Mouse (Mus musculus): ENCODE data around the gene Tcf23. TPM values are rescaled to one million over a fixed set of nuclear protein-coding genes. Genes with fewer than 3 reads are reported as not detected.

Gene Tcf23
- polyA plus RNA-seq, 1 experiment from 2014 or later, result 0.08 TPM

- Histone ChIP-seq H3K27ac (replicated peaks; ENCODE audit: low read depth, low read length) (no peak overlapping the region), H3K9ac (replicated peaks; ENCODE audit: low read length) (no peak overlapping the region), H3K27me3 (ENCODE audit: control insufficient read depth, insufficient read depth, low read length) (no peaks in the 10 kb centered on the region; the same call in 1 of the 2 replicates), H3K36me3 (ENCODE audit: control insufficient read depth, insufficient read depth, low read length) (no peaks in the 10 kb centered on the region), H3K4me2 (ENCODE audit: low read length) (no peak overlapping the region), H3K9me3 (ENCODE audit: control insufficient read depth, low read length) (no peaks in the 10 kb centered on the region), H3K4me1 (ENCODE audit: control insufficient read depth, insufficient read depth, low read length) (peaks cover 15% of the 10 kb centered on the region), H3K4me3 (replicated peaks; ENCODE audit: low read depth, low read length) (no peak overlapping the region)
- ATAC-seq (ENCODE audit: low FRiP score, low TSS enrichment), result no peak
- no peak for DNase-seq
- WGBS, result 93% methylated on average over 5 of the region's 5 CpGs
These were observed 43.2 kb upstream of the Tcf23 start for GRCm38 (mm10) chr5:30925217-30925616.

GRCm38 (mm10) chr5:30926073-30926472 is 42.4 kb upstream of the Tcf23 start:
- H3K4me1 ChIP-seq (ENCODE audit: control insufficient read depth, insufficient read depth, low read length), result peaks cover 15% of the 10 kb centered on the region
- no peak overlapping the region for H3K4me3 ChIP-seq (replicated peaks; ENCODE audit: low read depth, low read length)
- no peaks in the 10 kb centered on the region for H3K36me3 ChIP-seq (ENCODE audit: control insufficient read depth, insufficient read depth, low read length)
- WGBS, result 83% methylated on average over 2 of the region's 2 CpGs
- no peak overlapping the region for H3K27ac ChIP-seq (replicated peaks; ENCODE audit: low read depth, low read length)
- ATAC-seq (ENCODE audit: low FRiP score, low TSS enrichment) (no peak), DNase-seq (no peak)
- no peak overlapping the region for H3K9ac ChIP-seq (replicated peaks; ENCODE audit: low read length)
- H3K4me2 ChIP-seq (ENCODE audit: low read length), result no peak overlapping the region
- H3K27me3 ChIP-seq (ENCODE audit: control insufficient read depth, insufficient read depth, low read length), result no peaks in the 10 kb centered on the region; the same call in 1 of the 2 replicates
- no peaks in the 10 kb centered on the region for H3K9me3 ChIP-seq (ENCODE audit: control insufficient read depth, low read length)

GRCm38 (mm10) chr5:30927945-30928529 is 40.4 kb upstream of the Tcf23 start:
- H3K9me3 ChIP-seq (ENCODE audit: control insufficient read depth, low read length), result no peaks in the 10 kb centered on the region
- ATAC-seq (ENCODE audit: low FRiP score, low TSS enrichment), result peak; percentile 43; the same call in 1 of the 2 replicates
- no peaks in the 10 kb centered on the region for H3K27me3 ChIP-seq (ENCODE audit: control insufficient read depth, insufficient read depth, low read length)
- DNase-seq, result peak; percentile 80
- H3K4me2 ChIP-seq (ENCODE audit: low read length), result peak overlapping the region; percentile 43
- H3K27ac ChIP-seq (replicated peaks; ENCODE audit: low read depth, low read length), result no peak overlapping the region
- no peaks in the 10 kb centered on the region for H3K36me3 ChIP-seq (ENCODE audit: control insufficient read depth, insufficient read depth, low read length)
- peaks cover 6% of the 10 kb centered on the region; the same call in 1 of the 2 replicates for H3K4me1 ChIP-seq (ENCODE audit: control insufficient read depth, insufficient read depth, low read length)
- H3K4me3 ChIP-seq (replicated peaks; ENCODE audit: low read depth, low read length), result no peak overlapping the region
- 41% methylated on average over 7 of the region's 7 CpGs for WGBS
- no peak overlapping the region for H3K9ac ChIP-seq (replicated peaks; ENCODE audit: low read length)

- DNase-seq, result peak; percentile 82
- no peaks in the 10 kb centered on the region for H3K27me3 ChIP-seq (ENCODE audit: control insufficient read depth, insufficient read depth, low read length)
- no peak overlapping the region for H3K27ac ChIP-seq (replicated peaks; ENCODE audit: low read depth, low read length)
- ATAC-seq (ENCODE audit: low FRiP score, low TSS enrichment), result no peak
- H3K9me3 ChIP-seq (ENCODE audit: control insufficient read depth, low read length), result no peaks in the 10 kb centered on the region
- no peak overlapping the region for H3K4me3 ChIP-seq (replicated peaks; ENCODE audit: low read depth, low read length)
- 0 out of 2 replicates have a peak overlapping the region, but pooled peaks have one; percentile 12 for H3K9ac ChIP-seq (replicated peaks; ENCODE audit: low read length)
- 38% methylated on average over 4 of the region's 4 CpGs for WGBS
- H3K36me3 ChIP-seq (ENCODE audit: control insufficient read depth, insufficient read depth, low read length), result 0 out of 2 replicates have a peak, but pooled peaks cover 3% of the 10 kb centered on the region
- no peak overlapping the region for H3K4me2 ChIP-seq (ENCODE audit: low read length)
- peaks cover 6% of the 10 kb centered on the region; the same call in 1 of the 2 replicates for H3K4me1 ChIP-seq (ENCODE audit: control insufficient read depth, insufficient read depth, low read length)
These were observed 38.3 kb upstream of the Tcf23 start for GRCm38 (mm10) chr5:30930121-30930520.

- Histone ChIP-seq H3K36me3 (ENCODE audit: control insufficient read depth, insufficient read depth, low read length) (0 out of 2 replicates have a peak, but pooled peaks cover 3% of the 10 kb centered on the region), H3K9ac (replicated peaks; ENCODE audit: low read length) (no peak overlapping the region), H3K9me3 (ENCODE audit: control insufficient read depth, low read length) (no peaks in the 10 kb centered on the region), H3K27ac (replicated peaks; ENCODE audit: low read depth, low read length) (no peak overlapping the region), H3K4me3 (replicated peaks; ENCODE audit: low read depth, low read length) (no peak overlapping the region), H3K27me3 (ENCODE audit: control insufficient read depth, insufficient read depth, low read length) (no peaks in the 10 kb centered on the region), H3K4me1 (ENCODE audit: control insufficient read depth, insufficient read depth, low read length) (peaks cover 6% of the 10 kb centered on the region; the same call in 1 of the 2 replicates), H3K4me2 (ENCODE audit: low read length) (no peak overlapping the region)
- WGBS, result 84% methylated on average over 6 of the region's 6 CpGs
- no peak for DNase-seq
- ATAC-seq (ENCODE audit: low FRiP score, low TSS enrichment), result no peak
These were observed 37.6 kb upstream of the Tcf23 start for GRCm38 (mm10) chr5:30930846-30931245.

- no peak overlapping the region for H3K9ac ChIP-seq (replicated peaks; ENCODE audit: low read length)
- 82% methylated on average over 4 of the region's 4 CpGs for WGBS
These were observed 37.1 kb upstream of the Tcf23 start for GRCm38 (mm10) chr5:30931378-30931777.

GRCm38 (mm10) chr5:30933705-30934104 is 34.8 kb upstream of the Tcf23 start:
- ATAC-seq (ENCODE audit: low FRiP score, low TSS enrichment), result no peak
- DNase-seq, result no peak
- Histone ChIP-seq H3K9me3 (ENCODE audit: control insufficient read depth, low read length) (no peaks in the 10 kb centered on the region), H3K4me2 (ENCODE audit: low read length) (no peak overlapping the region), H3K9ac (replicated peaks; ENCODE audit: low read length) (no peak overlapping the region), H3K36me3 (ENCODE audit: control insufficient read depth, insufficient read depth, low read length) (0 out of 2 replicates have a peak, but pooled peaks cover 3% of the 10 kb centered on the region), H3K4me3 (replicated peaks; ENCODE audit: low read depth, low read length) (no peak overlapping the region), H3K4me1 (ENCODE audit: control insufficient read depth, insufficient read depth, low read length) (no peaks in the 10 kb centered on the region), H3K27me3 (ENCODE audit: control insufficient read depth, insufficient read depth, low read length) (no peaks in the 10 kb centered on the region), H3K27ac (replicated peaks; ENCODE audit: low read depth, low read length) (no peak overlapping the region)
- 64% methylated on average over 5 of the region's 5 CpGs for WGBS

More at GRCm38 (mm10) chr5:30931378-30931777, 37.1 kb upstream of the Tcf23 start:
- Histone ChIP-seq H3K27ac (replicated peaks; ENCODE audit: low read depth, low read length) (no peak overlapping the region), H3K4me1 (ENCODE audit: control insufficient read depth, insufficient read depth, low read length) (peaks cover 6% of the 10 kb centered on the region; the same call in 1 of the 2 replicates), H3K27me3 (ENCODE audit: control insufficient read depth, insufficient read depth, low read length) (no peaks in the 10 kb centered on the region), H3K36me3 (ENCODE audit: control insufficient read depth, insufficient read depth, low read length) (0 out of 2 replicates have a peak, but pooled peaks cover 3% of the 10 kb centered on the region), H3K4me2 (ENCODE audit: low read length) (no peak overlapping the region), H3K4me3 (replicated peaks; ENCODE audit: low read depth, low read length) (no peak overlapping the region), H3K9me3 (ENCODE audit: control insufficient read depth, low read length) (no peaks in the 10 kb centered on the region)
- DNase-seq (no peak), ATAC-seq (ENCODE audit: low FRiP score, low TSS enrichment) (no peak)

GRCm38 (mm10) chr5:30934725-30935461 is 33.6 kb upstream of the Tcf23 start:
- Histone ChIP-seq H3K4me2 (ENCODE audit: low read length) (no peak overlapping the region), H3K9me3 (ENCODE audit: control insufficient read depth, low read length) (no peaks in the 10 kb centered on the region), H3K4me3 (replicated peaks; ENCODE audit: low read depth, low read length) (no peak overlapping the region), H3K36me3 (ENCODE audit: control insufficient read depth, insufficient read depth, low read length) (0 out of 2 replicates have a peak, but pooled peaks cover 3% of the 10 kb centered on the region), H3K9ac (replicated peaks; ENCODE audit: low read length) (no peak overlapping the region), H3K27ac (replicated peaks; ENCODE audit: low read depth, low read length) (no peak overlapping the region), H3K27me3 (ENCODE audit: control insufficient read depth, insufficient read depth, low read length) (no peaks in the 10 kb centered on the region), H3K4me1 (ENCODE audit: control insufficient read depth, insufficient read depth, low read length) (no peaks in the 10 kb centered on the region)
- ATAC-seq (ENCODE audit: low FRiP score, low TSS enrichment), result no peak
- WGBS, result 93% methylated on average over 5 of the region's 5 CpGs
- no peak for DNase-seq

Data from midbrain, embryonic 14.5 days (tissue).